Mouse (Mus musculus) lung, postnatal 0 days (tissue): ENCODE measurements around the gene Skor1.

ENCODE experiments used
- CTCF ChIP-seq: IDR thresholded peaks from 2 replicates; pipeline ENCODE4 v1.5.1; 2016; ENCODE audit warnings: antibody characterized with exemption, mild to moderate bottlenecking
- EP300 ChIP-seq: IDR thresholded peaks from 2 replicates; pipeline ENCODE4 v1.6.1; 2016; ENCODE audit warnings: antibody characterized with exemption, mild to moderate bottlenecking, control low read depth

DNA sequence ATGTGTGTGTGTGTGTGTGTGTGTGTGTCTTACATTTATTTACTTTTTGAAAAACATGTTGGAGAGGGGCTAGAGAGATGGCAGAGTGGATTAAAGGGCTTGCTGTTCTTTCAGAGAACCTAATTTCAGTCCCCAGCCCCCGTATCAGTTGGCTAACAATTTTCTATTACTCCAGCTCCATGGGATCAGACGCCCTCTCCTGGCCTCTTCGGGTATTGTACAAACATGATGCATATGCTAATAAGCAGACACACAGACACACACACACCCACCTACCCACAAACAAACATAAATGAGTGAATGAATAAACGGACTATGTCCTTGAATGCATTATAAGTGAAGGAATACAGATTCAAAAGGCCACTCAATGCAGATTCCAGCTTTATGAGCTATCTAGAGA is 49.4 kb downstream of the Skor1 start:
- TF ChIP-seq CTCF (peak; percentile 41), EP300 (peak; percentile 57; the same call in 1 of the 2 replicates)
